Mouse (Mus musculus) kidney, embryonic 15.5 days (tissue): ENCODE results near the gene Uchl4. TPM values are rescaled to one million over a fixed set of nuclear protein-coding genes. Genes with fewer than 3 reads are reported as not detected.
"Not testable (repeated sequence)": the region's sequence is repeated elsewhere in the genome, so short reads cannot be mapped to it uniquely, and the experiment has no call there.

Experiments
- ATAC-seq: fragments of 200-750 bp; cut with Nextera tagmentation; replicated peaks from 2 replicates; pipeline ENCODE4 v1.8.0; 2017; ENCODE audit warnings: moderate TSS enrichment; ENCODE audit not compliant: low FRiP score
- H3K27ac ChIP-seq: fragments of 300-500 bp; sonication (generic); 2 replicates; pipeline ENCODE4 v1.5.1; 2015; ENCODE audit warnings: mild to moderate bottlenecking, inconsistent platforms
- H3K27me3 ChIP-seq: fragments of 300-500 bp; sonication (generic); 2 replicates; pipeline ENCODE4 v1.6.1; 2015; ENCODE audit warnings: inconsistent platforms
- H3K36me3 ChIP-seq: fragments of 300-500 bp; sonication (generic); 2 replicates; pipeline ENCODE4 v1.6.1; 2015; ENCODE audit warnings: inconsistent platforms
- H3K4me1 ChIP-seq: fragments of 300-500 bp; sonication (generic); 2 replicates; pipeline ENCODE4 v1.6.1; 2015; ENCODE audit warnings: inconsistent platforms
- H3K4me2 ChIP-seq: fragments of 300-500 bp; sonication (generic); 2 replicates; pipeline ENCODE4 v1.6.1; 2015; ENCODE audit warnings: moderate library complexity, mild to moderate bottlenecking, inconsistent platforms
- H3K4me3 ChIP-seq: fragments of 300-500 bp; sonication (generic); replicated peaks from 2 replicates; pipeline ENCODE4 v1.5.1; 2015; ENCODE audit warnings: mild to moderate bottlenecking, inconsistent platforms
- H3K9ac ChIP-seq: fragments of 300-500 bp; sonication (generic); 2 replicates; pipeline ENCODE4 v1.6.1; 2015; ENCODE audit warnings: mild to moderate bottlenecking, inconsistent platforms
- H3K9me3 ChIP-seq: fragments of 300-500 bp; sonication (generic); replicated peaks from 2 replicates; pipeline ENCODE4 v1.6.1; 2016; ENCODE audit warnings: inconsistent platforms
- WGBS: fragments of 180-500 bp; shearing (Covaris S2); methylation state at CpG from one replicate; pipeline ENCODE4 v1.1.7; 2015; ENCODE audit warnings: mixed read lengths; 5-methylcytosine and 5-hydroxymethylcytosine counted together
- polyA plus RNA-seq: library from polyadenylated mRNA; unstranded; fragments of >200 nt; fragmentation: Nextera tagmentation; extraction: Ambion mirVana; gene quantifications from 2 replicates; pipeline ENCODE4 v1.2.1, GENCODE M21; 2015

Uchl4 gene
- polyA plus RNA-seq: 2.9 and 3.0 TPM in 2 replicates

- Histone ChIP-seq H3K9ac (no peak within 1 kb of the TSS), H3K9me3 (no peaks in the 10 kb centered on the region), H3K36me3 (0 out of 2 replicates have a peak, but pooled peaks cover 7% of the 10 kb centered on the region), H3K27me3 (no peaks in the 10 kb centered on the region), H3K4me1 (peaks cover 57% of the 10 kb centered on the region), H3K4me2 (0 out of 2 replicates have a peak within 1 kb of the TSS, but pooled peaks have one; percentile 0), H3K4me3 (no peak within 1 kb of the TSS), H3K27ac (peak within 1 kb of the TSS; percentile 81)
- WGBS: 46% methylated on average over 8 of the region's 8 CpGs
- no peak for ATAC-seq
These were observed at the start of gene Uchl4 for GRCm38 (mm10) chr9:64234768-64235435. Gene Uchl4, plus strand, starts transcription at chr9:64235201.

- H3K27me3 ChIP-seq: no peaks in the 10 kb centered on the region
- peaks cover 60% of the 10 kb centered on the region for H3K36me3 ChIP-seq
- no peak overlapping the region for H3K27ac ChIP-seq
- H3K4me3 ChIP-seq: no peak overlapping the region
- H3K9ac ChIP-seq: no peak overlapping the region
- 0 out of 2 replicates have a peak, but pooled peaks cover 2% of the 10 kb centered on the region for H3K4me1 ChIP-seq
- ATAC-seq: no peak
- WGBS: 84% methylated on average over 1 of the region's 1 CpGs
- H3K4me2 ChIP-seq: no peak overlapping the region
- no peaks in the 10 kb centered on the region for H3K9me3 ChIP-seq
These were observed 41.1 kb upstream of the Uchl4 start for GRCm38 (mm10) chr9:64193879-64194278.

DNA sequence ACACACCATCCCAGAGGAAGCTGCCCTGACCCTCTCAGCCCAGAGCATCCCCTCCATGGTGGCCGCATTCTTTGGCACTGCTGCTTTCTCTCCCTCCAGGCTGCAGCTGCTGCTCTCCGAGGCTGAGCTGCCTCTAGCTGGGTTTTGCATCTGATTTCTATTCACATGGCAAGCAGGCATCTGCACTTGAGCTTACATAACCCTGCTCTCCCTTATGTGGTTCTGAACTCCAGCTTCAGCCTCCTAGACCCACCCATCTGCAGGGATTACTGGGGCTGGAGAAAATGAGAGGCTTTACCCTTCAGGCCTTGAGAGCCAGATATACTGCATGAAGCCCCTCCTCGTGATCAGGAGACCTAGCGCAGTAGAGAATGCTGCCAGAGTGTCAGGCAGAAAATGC is 39.4 kb upstream of the Uchl4 start:
- no peaks in the 10 kb centered on the region for H3K9me3 ChIP-seq
- no peak overlapping the region for H3K4me3 ChIP-seq
- H3K9ac ChIP-seq: no peak overlapping the region
- no peak overlapping the region for H3K27ac ChIP-seq
- ATAC-seq: no peak
- H3K27me3 ChIP-seq: no peaks in the 10 kb centered on the region
- H3K4me2 ChIP-seq: no peak overlapping the region
- peaks cover 53% of the 10 kb centered on the region for H3K36me3 ChIP-seq
- H3K4me1 ChIP-seq: 0 out of 2 replicates have a peak, but pooled peaks cover 2% of the 10 kb centered on the region
- WGBS: 84% methylated on average over 4 of the region's 4 CpGs

DNA sequence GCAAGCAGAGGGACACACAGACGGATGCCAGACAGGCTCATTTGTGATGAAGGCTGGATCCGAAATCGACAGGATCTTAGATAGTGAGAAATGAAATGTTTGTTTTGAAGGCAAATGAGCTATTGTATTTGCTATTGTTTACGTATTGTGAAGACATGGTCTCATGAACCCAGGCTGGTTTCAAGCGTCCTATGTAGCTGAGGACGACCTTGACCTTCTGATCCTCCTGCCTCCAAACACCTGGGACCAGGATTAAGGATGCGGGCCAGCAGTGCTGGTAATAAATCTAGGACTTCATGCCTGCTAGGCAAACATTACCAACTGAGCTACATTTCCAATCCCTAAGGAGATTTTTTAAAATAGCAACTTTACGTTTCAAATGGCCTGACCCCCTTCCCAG is 37.5 kb upstream of the Uchl4 start:
- no peaks in the 10 kb centered on the region for H3K9me3 ChIP-seq
- H3K27ac ChIP-seq: no peak overlapping the region
- no peak for ATAC-seq
- no peak overlapping the region for H3K9ac ChIP-seq
- H3K4me2 ChIP-seq: no peak overlapping the region
- H3K4me3 ChIP-seq: no peak overlapping the region
- 70% methylated on average over 8 of the region's 8 CpGs for WGBS
- H3K36me3 ChIP-seq: peaks cover 50% of the 10 kb centered on the region
- H3K27me3 ChIP-seq: no peaks in the 10 kb centered on the region
- H3K4me1 ChIP-seq: 0 out of 2 replicates have a peak, but pooled peaks cover 2% of the 10 kb centered on the region

GRCm38 (mm10) chr9:64198068-64198762 is 36.8 kb upstream of the Uchl4 start:
- WGBS: 94% methylated on average over 5 of the region's 5 CpGs
- Histone ChIP-seq H3K4me1 (0 out of 2 replicates have a peak, but pooled peaks cover 2% of the 10 kb centered on the region), H3K9me3 (no peaks in the 10 kb centered on the region), H3K27ac (no peak overlapping the region), H3K4me2 (no peak overlapping the region), H3K4me3 (no peak overlapping the region), H3K27me3 (no peaks in the 10 kb centered on the region), H3K9ac (no peak overlapping the region), H3K36me3 (peaks cover 50% of the 10 kb centered on the region)
- ATAC-seq: no peak

GRCm38 (mm10) chr9:64198763-64199418 is 36.1 kb upstream of the Uchl4 start:
- not testable (repeated sequence) for H3K4me3 ChIP-seq, H3K4me1 ChIP-seq, H3K4me2 ChIP-seq, H3K27me3 ChIP-seq, H3K9ac ChIP-seq, H3K27ac ChIP-seq, H3K9me3 ChIP-seq, ATAC-seq
- 90% methylated on average over 7 of the region's 7 CpGs for WGBS
- peaks cover 50% of the 10 kb centered on the region for H3K36me3 ChIP-seq

DNA sequence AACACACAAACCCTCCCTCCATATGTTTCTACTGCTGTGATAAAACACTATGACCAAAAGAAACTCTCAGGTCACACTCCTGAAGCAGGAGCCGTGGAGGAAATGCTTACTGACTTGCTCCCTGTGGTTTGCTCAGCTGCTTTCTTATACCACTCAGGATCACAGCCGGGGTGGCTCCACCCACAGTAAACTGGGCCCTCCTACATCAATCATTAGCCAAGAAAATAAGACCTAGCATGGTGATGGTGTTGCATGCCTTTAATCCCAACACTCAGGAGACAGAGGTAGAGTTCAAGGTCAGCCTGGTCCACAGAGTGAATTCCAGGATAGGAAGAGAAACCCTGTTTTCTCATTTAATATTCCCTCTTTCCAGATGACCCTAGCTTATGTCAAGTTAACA is 35.1 kb upstream of the Uchl4 start:
- no peak overlapping the region for H3K4me2 ChIP-seq
- H3K4me1 ChIP-seq: 0 out of 2 replicates have a peak, but pooled peaks cover 2% of the 10 kb centered on the region
- no peaks in the 10 kb centered on the region for H3K9me3 ChIP-seq
- H3K36me3 ChIP-seq: peaks cover 58% of the 10 kb centered on the region
- no peak for ATAC-seq
- H3K9ac ChIP-seq: no peak overlapping the region
- no peaks in the 10 kb centered on the region for H3K27me3 ChIP-seq
- no peak overlapping the region for H3K4me3 ChIP-seq
- no peak overlapping the region for H3K27ac ChIP-seq
- 54% methylated on average over 2 of the region's 2 CpGs for WGBS

DNA sequence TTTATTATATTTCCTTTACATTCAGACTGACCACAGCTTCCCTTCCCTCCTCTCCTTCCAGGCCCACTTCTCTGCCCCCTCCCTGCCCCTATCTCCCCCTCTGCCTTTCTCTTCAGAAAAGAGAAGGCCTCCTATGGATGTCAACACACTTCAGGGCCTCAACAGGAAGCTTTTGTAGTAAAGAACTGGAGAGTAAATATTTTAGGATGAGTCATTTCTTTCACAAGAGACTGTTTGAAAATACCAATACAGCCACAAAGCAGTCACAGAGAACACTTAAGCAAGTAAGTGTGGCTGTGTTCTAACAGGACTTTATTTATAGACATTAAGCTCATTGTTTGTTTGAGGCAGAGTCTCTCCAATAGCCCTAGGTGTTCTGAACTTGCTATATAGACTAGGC is 32.7 kb upstream of the Uchl4 start:
- ATAC-seq: no peak
- H3K9me3 ChIP-seq: no peaks in the 10 kb centered on the region

GRCm38 (mm10) chr9:64202866-64203265 is 32.1 kb upstream of the Uchl4 start:
- no peak overlapping the region for H3K9ac ChIP-seq
- no peaks in the 10 kb centered on the region for H3K9me3 ChIP-seq
- no peak overlapping the region for H3K27ac ChIP-seq
- no peaks in the 10 kb centered on the region for H3K27me3 ChIP-seq
- no peak for ATAC-seq
- H3K36me3 ChIP-seq: peaks cover 68% of the 10 kb centered on the region
- H3K4me1 ChIP-seq: 0 out of 2 replicates have a peak, but pooled peaks cover 3% of the 10 kb centered on the region
- no peak overlapping the region for H3K4me3 ChIP-seq
- H3K4me2 ChIP-seq: no peak overlapping the region

More for the DNA sequence above, 32.7 kb upstream of the Uchl4 start:
- Histone ChIP-seq H3K27me3 (no peaks in the 10 kb centered on the region), H3K4me2 (no peak overlapping the region), H3K4me1 (0 out of 2 replicates have a peak, but pooled peaks cover 4% of the 10 kb centered on the region), H3K27ac (no peak overlapping the region), H3K4me3 (no peak overlapping the region), H3K9ac (no peak overlapping the region), H3K36me3 (peaks cover 65% of the 10 kb centered on the region)

DNA sequence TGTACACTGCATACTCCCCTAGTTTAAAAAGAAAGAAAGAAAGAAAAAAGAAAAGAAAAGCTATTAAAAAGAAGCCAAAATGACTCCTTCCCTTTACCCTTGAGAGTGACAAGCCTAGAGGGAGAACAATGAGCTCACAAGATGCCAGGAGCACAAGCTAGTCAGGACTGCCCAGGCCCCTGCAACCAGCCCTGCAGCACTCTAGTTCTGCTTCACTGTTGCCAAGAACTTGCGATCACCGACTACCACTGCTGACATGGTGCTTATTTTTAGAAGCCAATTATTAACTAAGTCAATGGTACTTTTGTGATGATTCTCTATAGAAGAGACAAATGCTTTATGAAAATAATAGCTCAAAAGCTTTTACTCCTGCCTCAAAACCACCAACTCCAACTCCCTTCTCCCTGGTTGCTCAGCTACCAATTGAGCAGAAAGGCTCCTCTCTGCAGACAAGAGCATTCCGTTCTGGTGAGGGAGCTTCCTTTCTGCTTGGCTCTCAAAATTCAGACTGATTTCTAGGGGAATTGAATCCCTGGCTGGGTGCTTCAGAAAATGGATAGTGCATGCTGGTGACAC is 27.4 kb upstream of the Uchl4 start:
- Histone ChIP-seq H3K9me3 (no peaks in the 10 kb centered on the region), H3K4me1 (0 out of 2 replicates have a peak, but pooled peaks cover 3% of the 10 kb centered on the region), H3K4me2 (no peak overlapping the region), H3K27ac (no peak overlapping the region), H3K4me3 (no peak overlapping the region), H3K27me3 (no peaks in the 10 kb centered on the region), H3K36me3 (peaks cover 78% of the 10 kb centered on the region), H3K9ac (no peak overlapping the region)
- WGBS: 80% methylated on average over 3 of the region's 3 CpGs
- ATAC-seq: no peak

- no peaks in the 10 kb centered on the region for H3K27me3 ChIP-seq
- H3K9me3 ChIP-seq: no peaks in the 10 kb centered on the region
- 74% methylated on average over 17 of the region's 17 CpGs for WGBS
- no peak overlapping the region for H3K4me2 ChIP-seq
- no peak overlapping the region for H3K9ac ChIP-seq
- no peak overlapping the region for H3K4me3 ChIP-seq
- ATAC-seq: no peak
- peaks cover 38% of the 10 kb centered on the region for H3K36me3 ChIP-seq
- peaks cover 27% of the 10 kb centered on the region for H3K4me1 ChIP-seq
- no peak overlapping the region for H3K27ac ChIP-seq
These were observed 20.5 kb upstream of the Uchl4 start for GRCm38 (mm10) chr9:64214452-64214851.

- Histone ChIP-seq H3K27me3 (no peaks in the 10 kb centered on the region), H3K9me3 (no peaks in the 10 kb centered on the region), H3K4me3 (no peak overlapping the region), H3K4me2 (no peak overlapping the region), H3K36me3 (peaks cover 24% of the 10 kb centered on the region), H3K27ac (no peak overlapping the region), H3K9ac (no peak overlapping the region), H3K4me1 (peaks cover 41% of the 10 kb centered on the region)
- no peak for ATAC-seq
- 81% methylated on average over 4 of the region's 4 CpGs for WGBS
These were observed 18.9 kb upstream of the Uchl4 start for GRCm38 (mm10) chr9:64216090-64216489.
